Mouse (Mus musculus) heart, adult 2 months (tissue): ENCODE results near the gene Ltbr.

Source experiments
- CTCF ChIP-seq: fragments of 200-600 bp; IDR thresholded peaks from 2 replicates; pipeline ENCODE4 v1.8.1; 2022; ENCODE audit warnings: antibody characterized with exemption, mild to moderate bottlenecking, moderate library complexity
- EP300 ChIP-seq: fragments of 200-500 bp; IDR thresholded peaks from 2 replicates; pipeline ENCODE4 v1.6.1; 2011; ENCODE audit warnings: low read depth, low read length, control low read depth; ENCODE audit not compliant: insufficient read depth
- POLR2A ChIP-seq: fragments of 200-500 bp; IDR thresholded peaks from 2 replicates; pipeline ENCODE4 v1.6.1; 2011; ENCODE audit warnings: mild to moderate bottlenecking, low read depth, low read length, control low read depth; ENCODE audit not compliant: insufficient read depth

- TF ChIP-seq EP300 (no peak), POLR2A (no peak), CTCF (0 out of 2 replicates have a peak, but pooled peaks have one; percentile 2)
Observed at GRCm38 (mm10) chr6:125284250-125284649, 29.4 kb downstream of the Ltbr start.
